Mouse (Mus musculus) midbrain, postnatal 0 days (tissue): Measurements from ENCODE around the gene Lgr6. TPM values are rescaled to one million over a fixed set of nuclear protein-coding genes. Genes with fewer than 3 reads are reported as not detected.

ENCODE experiments used
- ATAC-seq: fragments of 200-750 bp; cut with Nextera tagmentation; 2 replicates; pipeline ENCODE4 v1.8.0; 2017; ENCODE audit warnings: moderate number of reproducible peaks, mild to moderate bottlenecking, moderate TSS enrichment, moderate library complexity; ENCODE audit not compliant: low FRiP score
- DNase-seq: peaks from one replicate; pipeline ENCODE4 v3.0.0-alpha.2; 2015; ENCODE audit warnings: low spot score
- H3K27ac ChIP-seq: fragments of 300-500 bp; sonication (generic); 2 replicates; pipeline ENCODE4 v1.5.1; 2014; ENCODE audit warnings: low read depth, mild to moderate bottlenecking, low read length, mixed read lengths
- H3K27me3 ChIP-seq: fragments of 300-500 bp; sonication (generic); 2 replicates; pipeline ENCODE4 v1.6.1; 2014; ENCODE audit warnings: low read length, control low read depth, mixed read lengths; ENCODE audit not compliant: insufficient read depth
- H3K36me3 ChIP-seq: fragments of 300-500 bp; sonication (generic); 2 replicates; pipeline ENCODE4 v1.6.1; 2014; ENCODE audit warnings: low read length, control low read depth, mixed read lengths; ENCODE audit not compliant: insufficient read depth
- H3K4me1 ChIP-seq: fragments of 300-500 bp; sonication (generic); 2 replicates; pipeline ENCODE4 v1.6.1; 2014; ENCODE audit warnings: mild to moderate bottlenecking, control low read depth, antibody characterized with exemption, low read length, mixed read lengths; ENCODE audit not compliant: insufficient read depth
- H3K4me2 ChIP-seq: fragments of 300-500 bp; sonication (generic); 2 replicates; pipeline ENCODE4 v1.6.1; 2014; ENCODE audit warnings: low read depth, mild to moderate bottlenecking, low read length, mixed read lengths; ENCODE audit not compliant: poor library complexity, severe bottlenecking
- H3K4me3 ChIP-seq: fragments of 300-500 bp; sonication (generic); 2 replicates; pipeline ENCODE4 v1.5.1; 2014; ENCODE audit warnings: low read depth, mild to moderate bottlenecking, low read length, moderate library complexity
- H3K9ac ChIP-seq: fragments of 300-500 bp; sonication (generic); replicated peaks from 2 replicates; pipeline ENCODE4 v1.6.1; 2014; ENCODE audit warnings: mild to moderate bottlenecking, low read length, moderate library complexity, mixed read lengths; ENCODE audit not compliant: poor library complexity, severe bottlenecking
- H3K9me3 ChIP-seq: fragments of 300-500 bp; sonication (generic); 2 replicates; pipeline ENCODE4 v1.6.1; 2016; ENCODE audit warnings: low read length, control low read depth
- CTCF ChIP-seq: IDR thresholded peaks from 2 replicates; pipeline ENCODE4 v1.5.1; 2016; ENCODE audit warnings: antibody characterized with exemption, mild to moderate bottlenecking
- WGBS: fragments of 180-500 bp; shearing (Covaris S2); extraction: QIAGEN DNeasy Blood & Tissue Kit; methylation state at CpG from one replicate; pipeline ENCODE4 v1.1.7; 2014; 5-methylcytosine and 5-hydroxymethylcytosine counted together
- polyA plus RNA-seq: library from polyadenylated mRNA; unstranded; fragments of >200 nt; fragmentation: Nextera tagmentation; extraction: Ambion mirVana; gene quantifications from 2 replicates; pipeline ENCODE4 v1.2.1, GENCODE M21; 2015
- total RNA-seq: library from RNA; depleted of rRNA; stranded (reverse); fragments of >200 nt; gene quantifications from 2 replicates; pipeline ENCODE4 v1.2.3, GENCODE M21; 2014

The Lgr6 gene
- total and polyA plus RNA-seq, 2 experiments from 2014 or later: 1.9 to 3.8 TPM

DNA sequence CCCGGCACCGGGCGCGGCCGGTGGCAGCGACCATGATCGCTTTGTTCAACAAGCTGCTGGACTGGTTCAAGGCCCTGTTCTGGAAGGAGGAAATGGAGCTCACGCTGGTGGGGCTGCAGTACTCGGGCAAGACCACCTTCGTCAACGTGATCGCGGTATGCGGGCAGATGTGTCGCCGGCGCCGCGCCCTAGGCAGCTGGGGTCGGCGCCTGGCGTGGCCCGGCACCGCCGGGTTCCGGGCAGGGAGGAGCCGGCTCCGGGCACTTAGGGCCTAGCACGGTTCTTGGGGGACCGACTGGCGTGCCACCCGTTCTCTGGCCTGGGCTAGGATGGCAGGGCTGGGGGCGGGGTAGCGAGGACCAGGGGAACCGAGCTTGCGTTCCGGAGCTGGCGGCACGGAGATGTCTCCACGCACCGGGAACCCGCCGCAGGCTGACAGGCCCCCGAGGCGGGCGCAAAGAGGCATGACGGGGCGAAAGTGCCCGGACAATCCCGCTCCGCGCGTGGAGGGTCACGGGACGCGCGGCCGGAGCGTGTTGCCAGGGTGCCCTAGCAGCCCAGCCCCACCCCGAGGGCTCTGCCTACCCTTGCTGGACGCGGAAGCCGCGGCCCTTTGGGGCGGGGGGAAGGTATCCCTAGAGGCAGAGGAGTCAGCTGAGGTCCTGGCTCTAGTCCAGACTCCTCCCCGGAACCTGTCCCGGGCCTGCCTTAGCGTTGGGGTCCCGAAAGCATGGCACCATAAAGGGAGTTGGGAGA is 42.0 kb upstream of the Lgr6 start:
- H3K9me3 ChIP-seq: no peaks in the 10 kb centered on the region
- peak overlapping the region; percentile 91 for H3K4me2 ChIP-seq
- H3K9ac ChIP-seq: peak overlapping the region; percentile 93
- under 1% methylated on average over 65 of the region's 69 CpGs for WGBS
- TF ChIP-seq CTCF: no peak
- H3K27me3 ChIP-seq: no peaks in the 10 kb centered on the region
- ATAC-seq (peak; percentile 67), DNase-seq (peak; percentile 86)
- peak overlapping the region; percentile 96 for H3K27ac ChIP-seq
- H3K4me3 ChIP-seq: peak overlapping the region; percentile 78
- peaks cover 14% of the 10 kb centered on the region for H3K4me1 ChIP-seq
- peaks cover 4% of the 10 kb centered on the region; the same call in 1 of the 2 replicates for H3K36me3 ChIP-seq

DNA sequence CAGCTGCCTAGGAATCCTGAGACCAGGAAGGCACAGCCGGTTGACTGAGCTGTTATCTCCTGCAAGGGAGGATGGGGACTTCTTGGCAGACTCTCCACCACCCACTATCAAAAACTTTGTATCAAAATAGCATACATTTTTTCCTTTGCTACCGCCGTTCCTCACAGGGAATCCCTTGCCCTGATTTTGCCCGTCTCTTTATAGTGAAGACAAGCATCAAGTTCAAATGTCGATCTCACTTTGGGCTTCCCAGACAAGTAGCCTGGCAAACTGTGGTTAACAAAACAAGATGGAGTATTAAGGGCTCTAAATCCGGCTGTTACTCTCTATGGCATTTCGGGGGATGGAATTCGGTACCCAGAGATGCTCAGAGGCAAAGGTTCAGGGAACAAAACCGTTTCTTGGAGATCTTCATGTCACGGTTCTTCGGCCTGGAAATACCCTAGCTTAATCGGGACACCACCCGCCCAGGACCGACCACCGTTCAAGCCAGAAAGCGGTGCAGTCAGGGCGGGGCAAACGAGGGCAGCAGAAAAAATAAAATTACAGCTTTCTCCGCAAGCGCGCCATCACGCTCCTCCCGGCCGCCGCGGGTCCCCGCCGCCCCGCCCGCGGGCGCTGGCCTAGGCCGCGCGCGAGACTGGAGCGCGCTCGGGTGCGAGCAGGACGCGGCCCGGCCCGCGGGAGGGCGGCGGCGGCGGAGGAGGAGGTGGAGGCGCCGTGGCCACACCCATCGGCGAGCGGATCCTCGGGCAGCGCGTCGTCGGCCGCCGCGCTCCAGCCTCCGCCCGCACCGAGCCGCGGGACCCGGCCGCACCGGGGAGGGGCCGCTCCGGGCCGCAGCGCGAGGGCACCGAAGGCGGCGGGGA is 41.2 kb upstream of the Lgr6 start, which contains the start of gene Arl8a:
Arl8a (plus strand) TSS at position 748 of the 869 bp plus-strand sequence.
- H3K36me3 ChIP-seq: peaks cover under 1% of the 10 kb centered on the region; the same call in 1 of the 2 replicates
- DNase-seq (peak; percentile 90), ATAC-seq (peak; percentile 82)
- H3K9ac ChIP-seq: peak within 1 kb of the TSS; percentile 93
- no peaks in the 10 kb centered on the region for H3K9me3 ChIP-seq
- H3K27ac ChIP-seq: peak within 1 kb of the TSS; percentile 96
- peak within 1 kb of the TSS; percentile 78 for H3K4me3 ChIP-seq
- no peaks in the 10 kb centered on the region for H3K27me3 ChIP-seq
- peak within 1 kb of the TSS; percentile 91 for H3K4me2 ChIP-seq
- H3K4me1 ChIP-seq: peaks cover 14% of the 10 kb centered on the region
- WGBS: 1% methylated on average over 70 of the region's 78 CpGs
- TF ChIP-seq CTCF: no peak

DNA sequence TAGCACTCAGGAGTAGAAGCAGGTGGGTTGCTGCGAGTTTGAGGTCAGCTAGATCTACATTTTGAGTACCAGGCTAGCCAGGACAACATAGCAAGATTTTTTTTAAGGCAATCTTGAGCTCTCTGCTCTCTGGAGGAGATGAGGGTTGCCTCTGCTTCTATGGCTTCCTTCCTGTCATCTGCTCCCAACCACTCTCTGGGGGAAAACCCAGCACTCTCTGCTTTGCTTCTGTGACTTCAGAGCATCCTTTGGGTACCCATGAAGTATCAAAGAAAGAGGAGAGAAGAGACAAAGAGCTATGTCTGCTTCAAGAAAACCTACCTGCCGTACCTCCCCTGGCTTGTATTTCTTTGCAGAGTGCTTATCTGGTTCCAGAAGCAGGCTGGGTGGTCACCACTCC is 38.9 kb upstream of the Lgr6 start:
- Histone ChIP-seq H3K4me3 (no peak overlapping the region), H3K27me3 (no peaks in the 10 kb centered on the region), H3K4me2 (no peak overlapping the region), H3K36me3 (no peaks in the 10 kb centered on the region), H3K9ac (no peak overlapping the region), H3K4me1 (peaks cover 11% of the 10 kb centered on the region), H3K27ac (no peak overlapping the region), H3K9me3 (no peaks in the 10 kb centered on the region)
- TF ChIP-seq CTCF: no peak
- DNase-seq (no peak), ATAC-seq (no peak)
- WGBS: 77% methylated on average over 2 of the region's 2 CpGs

DNA sequence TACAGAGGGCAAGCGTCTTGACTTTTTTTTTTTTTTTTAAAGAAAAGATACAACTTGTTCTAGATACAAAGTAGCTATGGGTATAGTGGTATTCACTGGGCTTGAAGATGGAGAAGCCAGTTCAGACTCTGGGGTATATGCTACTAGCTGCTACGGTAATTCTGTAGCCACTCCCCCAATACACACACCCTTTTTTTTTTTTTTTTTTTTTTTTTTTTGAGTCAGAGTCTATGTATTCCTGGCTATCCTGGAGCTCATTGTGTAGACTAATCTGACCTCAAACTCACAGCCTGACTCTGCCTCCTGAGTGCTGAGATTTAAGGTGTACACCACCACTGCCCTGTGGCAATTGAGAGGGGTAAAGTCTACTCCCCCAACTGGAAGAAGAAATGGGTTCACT is 37.4 kb upstream of the Lgr6 start:
- H3K27me3 ChIP-seq: no peaks in the 10 kb centered on the region
- no peak overlapping the region for H3K27ac ChIP-seq
- H3K4me3 ChIP-seq: no peak overlapping the region
- peaks cover 4% of the 10 kb centered on the region for H3K4me1 ChIP-seq
- no peak for DNase-seq
- H3K9me3 ChIP-seq: no peaks in the 10 kb centered on the region
- no peak overlapping the region for H3K9ac ChIP-seq
- WGBS: 75% methylated on average over 2 of the region's 2 CpGs
- H3K4me2 ChIP-seq: no peak overlapping the region
- ATAC-seq: no peak
- H3K36me3 ChIP-seq: no peaks in the 10 kb centered on the region
- TF ChIP-seq CTCF: no peak

DNA sequence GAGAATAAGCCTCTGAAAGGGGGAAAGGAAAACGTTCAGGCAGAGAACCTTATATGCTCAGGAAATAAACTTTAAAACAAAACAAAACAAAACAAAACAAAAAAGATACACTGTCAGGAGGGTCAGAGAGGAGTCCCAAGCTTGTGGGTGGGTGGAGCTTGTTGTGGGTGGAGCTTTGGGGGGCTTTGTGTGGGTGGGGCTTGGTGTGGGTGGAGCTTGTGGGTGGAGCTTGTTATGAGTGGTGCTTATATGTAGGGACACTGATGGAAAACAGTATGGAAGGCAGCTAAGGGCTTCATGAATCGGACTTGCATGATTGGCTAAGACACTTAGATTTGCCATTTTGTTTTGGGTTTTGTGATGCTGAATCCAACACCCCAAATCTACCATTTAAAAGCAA is 34.8 kb upstream of the Lgr6 start:
- Histone ChIP-seq H3K36me3 (no peaks in the 10 kb centered on the region), H3K27ac (no peak overlapping the region), H3K4me3 (no peak overlapping the region), H3K9me3 (no peaks in the 10 kb centered on the region), H3K27me3 (no peaks in the 10 kb centered on the region), H3K9ac (no peak overlapping the region), H3K4me1 (no peaks in the 10 kb centered on the region), H3K4me2 (no peak overlapping the region)
- ATAC-seq (no peak), DNase-seq (no peak)
- TF ChIP-seq CTCF: no peak
- WGBS: 77% methylated on average over 2 of the region's 2 CpGs
